Mouse (Mus musculus) heart, embryonic 15.5 days (tissue): ENCODE measurements around the gene Nr5a1. TPM values are rescaled to one million over a fixed set of nuclear protein-coding genes. Genes with fewer than 3 reads are reported as not detected.

Experiments
- ATAC-seq: fragments of 200-750 bp; cut with Nextera tagmentation; replicated peaks from 2 replicates; pipeline ENCODE4 v1.8.0; 2017; ENCODE audit warnings: low read depth, moderate TSS enrichment; ENCODE audit not compliant: insufficient number of reproducible peaks, insufficient read depth, low FRiP score
- H3K27ac ChIP-seq: fragments of 300-500 bp; sonication (generic); 2 replicates; pipeline ENCODE4 v1.5.1; 2015; ENCODE audit warnings: mild to moderate bottlenecking, inconsistent platforms
- H3K27me3 ChIP-seq: fragments of 300-500 bp; sonication (generic); 2 replicates; pipeline ENCODE4 v1.6.1; 2015; ENCODE audit warnings: inconsistent platforms
- H3K36me3 ChIP-seq: fragments of 300-500 bp; sonication (generic); 2 replicates; pipeline ENCODE4 v1.6.1; 2015; ENCODE audit warnings: mild to moderate bottlenecking, inconsistent platforms
- H3K4me1 ChIP-seq: fragments of 300-500 bp; sonication (generic); replicated peaks from 2 replicates; pipeline ENCODE4 v1.6.1; 2015; ENCODE audit warnings: inconsistent platforms
- H3K4me2 ChIP-seq: fragments of 300-500 bp; sonication (generic); 2 replicates; pipeline ENCODE4 v1.6.1; 2015; ENCODE audit warnings: inconsistent platforms, mild to moderate bottlenecking, moderate library complexity
- H3K4me3 ChIP-seq: fragments of 300-500 bp; sonication (generic); 2 replicates; pipeline ENCODE4 v1.5.1; 2015; ENCODE audit warnings: mild to moderate bottlenecking, inconsistent platforms
- H3K9ac ChIP-seq: fragments of 300-500 bp; sonication (generic); 2 replicates; pipeline ENCODE4 v1.6.1; 2015; ENCODE audit warnings: mild to moderate bottlenecking, inconsistent platforms
- H3K9me3 ChIP-seq: fragments of 300-500 bp; sonication (generic); replicated peaks from 2 replicates; pipeline ENCODE4 v1.6.1; 2016; ENCODE audit warnings: inconsistent platforms
- WGBS: fragments of 180-500 bp; shearing (Covaris S2); methylation state at CpG from one replicate; pipeline ENCODE4 v1.1.7; 2015; ENCODE audit warnings: mixed read lengths; 5-methylcytosine and 5-hydroxymethylcytosine counted together
- polyA plus RNA-seq: library from polyadenylated mRNA; unstranded; fragments of >200 nt; fragmentation: Nextera tagmentation; extraction: Ambion mirVana; gene quantifications from 2 replicates; pipeline ENCODE4 v1.2.1, GENCODE M21; 2015

Nr5a1 gene
- polyA plus RNA-seq, 1 experiment from 2014 or later, result not detected

DNA sequence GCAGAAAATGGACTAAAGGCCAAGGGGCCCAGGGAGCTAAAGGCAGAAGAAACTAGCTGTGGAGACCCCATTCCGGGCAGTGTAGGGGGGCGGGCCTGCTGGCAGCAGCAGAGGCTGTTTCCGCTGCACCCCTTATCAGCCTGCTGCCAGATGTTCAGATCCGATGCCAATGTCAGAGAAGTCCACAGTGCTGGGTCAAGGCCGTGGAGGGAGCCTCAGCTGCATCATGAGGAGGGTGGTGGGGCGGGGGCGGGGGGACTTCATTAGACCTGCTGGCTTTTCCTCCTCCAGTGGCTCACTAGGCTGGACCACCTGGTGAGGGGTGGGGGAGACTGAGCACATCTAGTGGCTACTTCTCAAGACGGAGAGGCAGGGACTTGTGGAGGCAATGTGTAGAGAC, 4.3 kb upstream of the Nr5a1 start:
- Histone ChIP-seq H3K36me3 (no peaks in the 10 kb centered on the region), H3K27ac (no peak overlapping the region), H3K9ac (no peak overlapping the region), H3K9me3 (no peaks in the 10 kb centered on the region), H3K4me3 (no peak overlapping the region), H3K27me3 (peaks cover 19% of the 10 kb centered on the region), H3K4me1 (peaks cover 10% of the 10 kb centered on the region; the same call in 1 of the 2 replicates), H3K4me2 (no peak overlapping the region)
- no peak; the same call in 1 of the 2 replicates for ATAC-seq
- 51% methylated on average over 8 of the region's 8 CpGs for WGBS

DNA sequence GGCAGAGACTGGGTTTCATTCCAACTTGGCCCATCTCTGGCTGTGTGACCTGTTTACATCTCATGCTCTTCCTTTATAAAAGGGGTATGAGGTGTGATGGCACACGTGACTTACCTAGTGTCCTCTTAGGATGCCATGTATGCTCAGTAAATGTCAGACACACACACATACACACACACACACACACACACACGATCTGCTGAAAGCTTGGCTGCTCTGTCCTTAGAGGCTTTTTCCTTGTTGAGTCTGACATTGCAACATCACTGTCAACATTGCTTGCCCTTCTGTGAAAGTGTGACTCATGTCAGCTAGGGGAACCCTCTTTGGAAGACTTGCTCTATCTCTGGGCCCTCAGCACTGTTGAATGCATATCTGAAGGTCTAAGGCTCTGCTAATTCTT, 3.1 kb upstream of the Nr5a1 start:
- no peak for ATAC-seq
- Histone ChIP-seq H3K36me3 (no peaks in the 10 kb centered on the region), H3K4me2 (no peak overlapping the region), H3K9ac (no peak overlapping the region), H3K4me1 (peaks cover 10% of the 10 kb centered on the region; the same call in 1 of the 2 replicates), H3K27ac (no peak overlapping the region), H3K27me3 (peaks cover 32% of the 10 kb centered on the region), H3K9me3 (no peaks in the 10 kb centered on the region), H3K4me3 (no peak overlapping the region)
- 70% methylated on average over 2 of the region's 2 CpGs for WGBS

- Histone ChIP-seq H3K27me3 (peaks cover 70% of the 10 kb centered on the region), H3K4me1 (peaks cover 22% of the 10 kb centered on the region), H3K4me2 (no peak overlapping the region), H3K27ac (no peak overlapping the region), H3K9me3 (no peaks in the 10 kb centered on the region), H3K4me3 (no peak overlapping the region), H3K9ac (no peak overlapping the region), H3K36me3 (no peaks in the 10 kb centered on the region)
- no peak for ATAC-seq
- WGBS, result 77% methylated on average over 3 of the region's 3 CpGs
These were observed 746 bp downstream of the Nr5a1 start for GRCm38 (mm10) chr2:38713596-38713995.

- Histone ChIP-seq H3K36me3 (no peaks in the 10 kb centered on the region), H3K9ac (no peak overlapping the region), H3K4me1 (peaks cover 21% of the 10 kb centered on the region), H3K9me3 (no peaks in the 10 kb centered on the region), H3K4me2 (no peak overlapping the region), H3K27me3 (peaks cover 79% of the 10 kb centered on the region), H3K4me3 (no peak overlapping the region), H3K27ac (no peak overlapping the region)
- WGBS, result 40% methylated on average over 11 of the region's 11 CpGs
- no peak for ATAC-seq
These were observed 1.6 kb downstream of the Nr5a1 start for GRCm38 (mm10) chr2:38712769-38713125.

- 7% methylated on average over 58 of the region's 58 CpGs for WGBS
- Histone ChIP-seq H3K4me3 (peak overlapping the region; percentile 44), H3K4me1 (peaks cover 21% of the 10 kb centered on the region), H3K9me3 (no peaks in the 10 kb centered on the region), H3K36me3 (no peaks in the 10 kb centered on the region), H3K4me2 (peak overlapping the region; percentile 63), H3K27ac (no peak overlapping the region), H3K27me3 (peaks cover 84% of the 10 kb centered on the region), H3K9ac (no peak overlapping the region)
- no peak for ATAC-seq
These were observed 2.1 kb downstream of the Nr5a1 start for GRCm38 (mm10) chr2:38712076-38712768.

DNA sequence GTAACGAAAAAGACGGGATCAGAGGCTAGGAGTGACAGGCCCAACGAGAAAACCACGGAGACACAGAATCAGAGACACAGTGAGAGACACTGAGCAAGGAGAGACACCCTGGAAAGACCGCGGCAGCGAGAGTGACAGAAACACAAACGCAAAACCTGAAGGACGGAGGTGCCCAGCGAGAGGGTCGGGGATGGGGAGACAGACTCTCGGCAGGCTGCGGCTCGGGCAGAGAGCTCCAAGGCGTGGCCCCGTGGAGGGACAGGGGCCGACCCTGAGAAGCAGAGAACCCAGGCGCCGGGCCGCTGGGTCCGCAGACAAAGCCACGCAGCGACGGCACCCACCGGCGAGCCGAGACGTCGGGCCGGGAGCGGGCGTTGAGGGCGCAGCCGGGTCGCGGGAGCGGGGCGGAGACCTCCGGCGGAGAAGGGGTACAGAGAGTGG, 2.9 kb downstream of the Nr5a1 start:
- H3K9me3 ChIP-seq, result no peaks in the 10 kb centered on the region
- H3K36me3 ChIP-seq, result no peaks in the 10 kb centered on the region
- peaks cover 92% of the 10 kb centered on the region for H3K27me3 ChIP-seq
- no peak overlapping the region for H3K27ac ChIP-seq
- WGBS, result under 1% methylated on average over 40 of the region's 40 CpGs
- peak overlapping the region; percentile 44 for H3K4me3 ChIP-seq
- no peak overlapping the region for H3K9ac ChIP-seq
- H3K4me2 ChIP-seq, result peak overlapping the region; percentile 63
- peaks cover 25% of the 10 kb centered on the region for H3K4me1 ChIP-seq
- ATAC-seq, result no peak

DNA sequence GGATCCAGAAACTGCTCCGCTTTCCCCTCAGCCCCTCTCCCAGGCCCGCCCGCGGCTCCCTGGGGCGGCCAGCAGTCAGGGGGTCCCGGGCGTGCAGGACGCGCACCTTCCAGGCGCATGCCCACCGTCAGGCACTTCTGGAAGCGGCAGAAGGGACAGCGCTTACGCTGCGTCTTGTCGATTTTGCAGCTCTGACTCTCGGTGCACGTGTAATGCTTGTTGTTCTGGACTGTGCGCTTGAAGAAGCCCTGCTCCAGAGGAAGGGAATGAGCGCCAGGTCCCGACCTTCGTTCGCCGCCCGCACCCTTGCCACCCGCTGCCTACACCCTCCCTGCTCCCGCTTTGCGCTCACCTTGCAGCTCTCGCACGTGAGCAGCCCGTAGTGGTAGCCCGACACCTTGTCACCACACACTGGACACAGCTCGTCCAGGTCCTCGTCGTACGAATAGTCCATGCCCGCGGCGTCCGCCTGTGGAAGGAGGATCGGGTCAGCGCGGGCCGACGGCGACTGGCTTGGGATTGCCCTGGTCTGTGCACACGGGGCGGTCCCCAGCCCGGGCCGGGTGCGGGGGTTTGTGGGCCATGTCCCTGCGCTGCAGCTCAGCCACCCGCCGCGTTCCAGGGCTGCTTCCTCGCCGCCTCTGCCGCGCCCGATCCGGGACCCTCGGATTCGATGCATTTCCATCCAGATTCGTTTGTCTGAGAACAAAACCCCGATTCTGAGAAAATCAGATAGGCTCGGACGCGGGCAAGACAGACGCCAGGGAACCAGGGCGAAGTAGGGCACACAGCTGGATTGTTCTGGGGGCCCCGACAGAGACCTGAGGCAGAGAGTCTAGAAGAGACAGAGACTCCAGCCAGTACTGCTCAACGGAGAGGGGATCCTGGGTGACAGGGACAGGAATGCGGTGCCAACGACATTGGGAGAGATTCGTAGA, 3.8 kb downstream of the Nr5a1 start:
- ATAC-seq, result peak; percentile 36
- H3K4me2 ChIP-seq, result peak overlapping the region; percentile 57
- H3K27ac ChIP-seq, result no peak overlapping the region
- peaks cover 95% of the 10 kb centered on the region for H3K27me3 ChIP-seq
- WGBS, result under 1% methylated on average over 75 of the region's 75 CpGs
- peak overlapping the region; percentile 34 for H3K4me3 ChIP-seq
- no peaks in the 10 kb centered on the region for H3K9me3 ChIP-seq
- H3K9ac ChIP-seq, result peak overlapping the region; percentile 23; the same call in 1 of the 2 replicates
- H3K4me1 ChIP-seq, result peaks cover 26% of the 10 kb centered on the region
- H3K36me3 ChIP-seq, result no peaks in the 10 kb centered on the region

- no peaks in the 10 kb centered on the region for H3K9me3 ChIP-seq
- H3K27me3 ChIP-seq, result peaks cover 100% of the 10 kb centered on the region
- no peak overlapping the region for H3K27ac ChIP-seq
- H3K4me1 ChIP-seq, result peaks cover 26% of the 10 kb centered on the region
- no peak overlapping the region for H3K9ac ChIP-seq
- no peak for ATAC-seq
- WGBS, result 30% methylated on average over 12 of the region's 12 CpGs
- H3K4me3 ChIP-seq, result no peak overlapping the region
- no peak overlapping the region for H3K4me2 ChIP-seq
- no peaks in the 10 kb centered on the region for H3K36me3 ChIP-seq
These were observed 5.2 kb downstream of the Nr5a1 start for GRCm38 (mm10) chr2:38708907-38709688.

GRCm38 (mm10) chr2:38706661-38707060, 7.7 kb downstream of the Nr5a1 start:
- Histone ChIP-seq H3K4me2 (no peak overlapping the region), H3K9ac (no peak overlapping the region), H3K9me3 (no peaks in the 10 kb centered on the region), H3K36me3 (no peaks in the 10 kb centered on the region), H3K27me3 (peaks cover 92% of the 10 kb centered on the region), H3K27ac (no peak overlapping the region), H3K4me1 (peaks cover 20% of the 10 kb centered on the region), H3K4me3 (no peak overlapping the region)
- 26% methylated on average over 6 of the region's 6 CpGs for WGBS
- ATAC-seq, result no peak

GRCm38 (mm10) chr2:38705036-38705435, 9.3 kb downstream of the Nr5a1 start:
- peaks cover 6% of the 10 kb centered on the region for H3K4me1 ChIP-seq

GRCm38 (mm10) chr2:38704336-38704735, 10.0 kb downstream of the Nr5a1 start:
- Histone ChIP-seq H3K36me3 (no peaks in the 10 kb centered on the region), H3K4me3 (no peak overlapping the region), H3K4me1 (peaks cover 6% of the 10 kb centered on the region; the same call in 1 of the 2 replicates), H3K27me3 (peaks cover 87% of the 10 kb centered on the region), H3K4me2 (no peak overlapping the region), H3K9ac (no peak overlapping the region), H3K9me3 (no peaks in the 10 kb centered on the region), H3K27ac (no peak overlapping the region)
- WGBS, result 73% methylated on average over 9 of the region's 9 CpGs
- no peak for ATAC-seq

More at GRCm38 (mm10) chr2:38705036-38705435, 9.3 kb downstream of the Nr5a1 start:
- no peak for ATAC-seq
- Histone ChIP-seq H3K27ac (no peak overlapping the region), H3K36me3 (no peaks in the 10 kb centered on the region), H3K4me3 (no peak overlapping the region), H3K9ac (no peak overlapping the region), H3K4me2 (no peak overlapping the region), H3K27me3 (peaks cover 91% of the 10 kb centered on the region), H3K9me3 (no peaks in the 10 kb centered on the region)
- WGBS, result 58% methylated on average over 4 of the region's 4 CpGs
